Mouse (Mus musculus): ENCODE measurements around the gene Baiap2l1. TPM values are rescaled to one million over a fixed set of nuclear protein-coding genes. Genes with fewer than 3 reads are reported as not detected.

The Baiap2l1 gene
- polyA plus RNA-seq, 1 experiment from 2014 or later = 1.2 TPM

- WGBS = 83% methylated on average over 4 of the region's 4 CpGs
- H3K4me3 ChIP-seq (ENCODE audit: low read depth, low read length) = no peak overlapping the region
- H3K4me2 ChIP-seq (ENCODE audit: low read length) = no peak overlapping the region
- no peaks in the 10 kb centered on the region for H3K9me3 ChIP-seq (replicated peaks; ENCODE audit: control insufficient read depth, low read length, poor library complexity, severe bottlenecking)
- no peak for ATAC-seq
- H3K36me3 ChIP-seq (ENCODE audit: control insufficient read depth, insufficient read depth, low read length) = no peaks in the 10 kb centered on the region
- no peak overlapping the region for H3K9ac ChIP-seq (ENCODE audit: low read depth, low read length)
- no peaks in the 10 kb centered on the region for H3K4me1 ChIP-seq (ENCODE audit: control insufficient read depth, insufficient read depth, low read length)
- H3K27ac ChIP-seq (ENCODE audit: low read length) = no peak overlapping the region
- no peaks in the 10 kb centered on the region for H3K27me3 ChIP-seq (ENCODE audit: control insufficient read depth, insufficient read depth, low read depth, low read length)
Observed at GRCm38 (mm10) chr5:144308929-144309328, 49.0 kb downstream of the Baiap2l1 start.

- no peaks in the 10 kb centered on the region for H3K27me3 ChIP-seq (ENCODE audit: control insufficient read depth, insufficient read depth, low read depth, low read length)
- no peak overlapping the region for H3K27ac ChIP-seq (ENCODE audit: low read length)
- ATAC-seq = no peak
- H3K4me2 ChIP-seq (ENCODE audit: low read length) = no peak overlapping the region
- H3K9ac ChIP-seq (ENCODE audit: low read depth, low read length) = no peak overlapping the region
- H3K4me1 ChIP-seq (ENCODE audit: control insufficient read depth, insufficient read depth, low read length) = no peaks in the 10 kb centered on the region
- H3K36me3 ChIP-seq (ENCODE audit: control insufficient read depth, insufficient read depth, low read length) = no peaks in the 10 kb centered on the region
- H3K9me3 ChIP-seq (replicated peaks; ENCODE audit: control insufficient read depth, low read length, poor library complexity, severe bottlenecking) = no peaks in the 10 kb centered on the region
- no peak overlapping the region for H3K4me3 ChIP-seq (ENCODE audit: low read depth, low read length)
- WGBS = 100% methylated on average over 2 of the region's 2 CpGs
Observed at GRCm38 (mm10) chr5:144303071-144303470, 54.8 kb downstream of the Baiap2l1 start.

GRCm38 (mm10) chr5:144296090-144296604 is 61.8 kb downstream of the Baiap2l1 start:
- ATAC-seq = no peak
- Histone ChIP-seq H3K9me3 (replicated peaks; ENCODE audit: control insufficient read depth, low read length, poor library complexity, severe bottlenecking) (no peaks in the 10 kb centered on the region), H3K27ac (ENCODE audit: low read length) (no peak overlapping the region), H3K4me2 (ENCODE audit: low read length) (no peak overlapping the region), H3K36me3 (ENCODE audit: control insufficient read depth, insufficient read depth, low read length) (no peaks in the 10 kb centered on the region), H3K4me3 (ENCODE audit: low read depth, low read length) (no peak overlapping the region), H3K4me1 (ENCODE audit: control insufficient read depth, insufficient read depth, low read length) (no peaks in the 10 kb centered on the region), H3K27me3 (ENCODE audit: control insufficient read depth, insufficient read depth, low read depth, low read length) (no peaks in the 10 kb centered on the region), H3K9ac (ENCODE audit: low read depth, low read length) (no peak overlapping the region)
- 84% methylated on average over 7 of the region's 7 CpGs for WGBS

GRCm38 (mm10) chr5:144295357-144295756 is 62.6 kb downstream of the Baiap2l1 start:
- no peak overlapping the region for H3K4me2 ChIP-seq (ENCODE audit: low read length)
- no peaks in the 10 kb centered on the region for H3K4me1 ChIP-seq (ENCODE audit: control insufficient read depth, insufficient read depth, low read length)
- no peaks in the 10 kb centered on the region for H3K9me3 ChIP-seq (replicated peaks; ENCODE audit: control insufficient read depth, low read length, poor library complexity, severe bottlenecking)
- H3K4me3 ChIP-seq (ENCODE audit: low read depth, low read length) = no peak overlapping the region
- H3K27me3 ChIP-seq (ENCODE audit: control insufficient read depth, insufficient read depth, low read depth, low read length) = no peaks in the 10 kb centered on the region
- H3K36me3 ChIP-seq (ENCODE audit: control insufficient read depth, insufficient read depth, low read length) = no peaks in the 10 kb centered on the region
- 90% methylated on average over 1 of the region's 1 CpGs for WGBS
- H3K27ac ChIP-seq (ENCODE audit: low read length) = no peak overlapping the region
- ATAC-seq = no peak
- H3K9ac ChIP-seq (ENCODE audit: low read depth, low read length) = no peak overlapping the region

- H3K4me2 ChIP-seq (ENCODE audit: low read length) = no peak overlapping the region
- H3K9ac ChIP-seq (ENCODE audit: low read depth, low read length) = no peak overlapping the region
- no peak overlapping the region for H3K4me3 ChIP-seq (ENCODE audit: low read depth, low read length)
- H3K36me3 ChIP-seq (ENCODE audit: control insufficient read depth, insufficient read depth, low read length) = no peaks in the 10 kb centered on the region
- H3K4me1 ChIP-seq (ENCODE audit: control insufficient read depth, insufficient read depth, low read length) = no peaks in the 10 kb centered on the region
- H3K9me3 ChIP-seq (replicated peaks; ENCODE audit: control insufficient read depth, low read length, poor library complexity, severe bottlenecking) = no peaks in the 10 kb centered on the region
- no peak for ATAC-seq
- no peaks in the 10 kb centered on the region for H3K27me3 ChIP-seq (ENCODE audit: control insufficient read depth, insufficient read depth, low read depth, low read length)
- no peak overlapping the region for H3K27ac ChIP-seq (ENCODE audit: low read length)
- WGBS = 89% methylated on average over 7 of the region's 7 CpGs
Observed at GRCm38 (mm10) chr5:144294908-144295307, 63.0 kb downstream of the Baiap2l1 start.

- Histone ChIP-seq H3K4me3 (ENCODE audit: low read depth, low read length) (no peak overlapping the region), H3K27me3 (ENCODE audit: control insufficient read depth, insufficient read depth, low read depth, low read length) (no peaks in the 10 kb centered on the region), H3K9ac (ENCODE audit: low read depth, low read length) (no peak overlapping the region), H3K9me3 (replicated peaks; ENCODE audit: control insufficient read depth, low read length, poor library complexity, severe bottlenecking) (no peaks in the 10 kb centered on the region), H3K4me2 (ENCODE audit: low read length) (no peak overlapping the region), H3K4me1 (ENCODE audit: control insufficient read depth, insufficient read depth, low read length) (no peaks in the 10 kb centered on the region), H3K36me3 (ENCODE audit: control insufficient read depth, insufficient read depth, low read length) (no peaks in the 10 kb centered on the region), H3K27ac (ENCODE audit: low read length) (no peak overlapping the region)
- WGBS = 97% methylated on average over 4 of the region's 4 CpGs
- no peak for ATAC-seq
Observed at GRCm38 (mm10) chr5:144289769-144290440, 68.0 kb downstream of the Baiap2l1 start.

GRCm38 (mm10) chr5:144288391-144288790 is 69.5 kb downstream of the Baiap2l1 start:
- WGBS = 89% methylated on average over 9 of the region's 9 CpGs
- Histone ChIP-seq H3K9ac (ENCODE audit: low read depth, low read length) (no peak overlapping the region), H3K4me3 (ENCODE audit: low read depth, low read length) (no peak overlapping the region), H3K36me3 (ENCODE audit: control insufficient read depth, insufficient read depth, low read length) (no peaks in the 10 kb centered on the region), H3K4me2 (ENCODE audit: low read length) (no peak overlapping the region), H3K27me3 (ENCODE audit: control insufficient read depth, insufficient read depth, low read depth, low read length) (no peaks in the 10 kb centered on the region), H3K9me3 (replicated peaks; ENCODE audit: control insufficient read depth, low read length, poor library complexity, severe bottlenecking) (no peaks in the 10 kb centered on the region), H3K4me1 (ENCODE audit: control insufficient read depth, insufficient read depth, low read length) (no peaks in the 10 kb centered on the region), H3K27ac (ENCODE audit: low read length) (no peak overlapping the region)
- no peak for ATAC-seq

GRCm38 (mm10) chr5:144287267-144287820 is 70.6 kb downstream of the Baiap2l1 start:
- no peaks in the 10 kb centered on the region for H3K36me3 ChIP-seq (ENCODE audit: control insufficient read depth, insufficient read depth, low read length)
- no peaks in the 10 kb centered on the region for H3K4me1 ChIP-seq (ENCODE audit: control insufficient read depth, insufficient read depth, low read length)
- no peak overlapping the region for H3K9ac ChIP-seq (ENCODE audit: low read depth, low read length)
- no peak overlapping the region for H3K4me3 ChIP-seq (ENCODE audit: low read depth, low read length)
- no peak for ATAC-seq
- WGBS = 93% methylated on average over 3 of the region's 3 CpGs
- H3K4me2 ChIP-seq (ENCODE audit: low read length) = no peak overlapping the region
- no peak overlapping the region for H3K27ac ChIP-seq (ENCODE audit: low read length)
- no peaks in the 10 kb centered on the region for H3K27me3 ChIP-seq (ENCODE audit: control insufficient read depth, insufficient read depth, low read depth, low read length)
- H3K9me3 ChIP-seq (replicated peaks; ENCODE audit: control insufficient read depth, low read length, poor library complexity, severe bottlenecking) = no peaks in the 10 kb centered on the region

- Histone ChIP-seq H3K4me2 (ENCODE audit: low read length) (no peak overlapping the region), H3K9me3 (replicated peaks; ENCODE audit: control insufficient read depth, low read length, poor library complexity, severe bottlenecking) (no peaks in the 10 kb centered on the region), H3K36me3 (ENCODE audit: control insufficient read depth, insufficient read depth, low read length) (no peaks in the 10 kb centered on the region), H3K4me3 (ENCODE audit: low read depth, low read length) (no peak overlapping the region), H3K27ac (ENCODE audit: low read length) (no peak overlapping the region), H3K9ac (ENCODE audit: low read depth, low read length) (no peak overlapping the region), H3K4me1 (ENCODE audit: control insufficient read depth, insufficient read depth, low read length) (no peaks in the 10 kb centered on the region), H3K27me3 (ENCODE audit: control insufficient read depth, insufficient read depth, low read depth, low read length) (no peaks in the 10 kb centered on the region)
- no peak for ATAC-seq
- 83% methylated on average over 9 of the region's 9 CpGs for WGBS
Observed at GRCm38 (mm10) chr5:144286591-144287266, 71.2 kb downstream of the Baiap2l1 start.

All from midbrain, embryonic 16.5 days (tissue).